Mouse (Mus musculus): ENCODE measurements around the gene Hsd17b3. TPM values are rescaled to one million over a fixed set of nuclear protein-coding genes. Genes with fewer than 3 reads are reported as not detected.
A peak's percentile ranks its signal among the peaks of the same experiment; 100 is the strongest.

The Hsd17b3 gene
- not detected for polyA plus RNA-seq (2017; shearing (Covaris generic))

DNA sequence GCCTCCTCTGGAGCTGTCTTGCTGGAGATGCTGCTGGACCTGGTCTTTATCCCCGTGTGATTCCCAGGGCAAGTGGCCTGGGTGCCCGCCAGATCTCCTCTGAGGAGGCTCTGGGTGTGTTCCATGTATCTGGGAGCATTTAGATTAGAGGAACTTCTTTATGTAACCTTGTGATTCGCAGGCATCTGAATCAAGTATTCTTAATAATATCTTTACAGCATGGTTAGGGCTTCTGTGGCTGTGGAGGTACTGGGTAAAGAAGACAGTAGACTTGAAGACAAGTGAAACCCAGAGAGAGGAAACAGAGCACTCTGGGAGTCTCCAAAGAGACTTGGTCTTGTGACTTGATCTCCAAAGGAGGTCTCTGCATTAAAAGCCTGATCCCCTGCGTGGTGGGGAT, at the start of gene Hsd17b3:
TSS of gene Hsd17b3 (minus strand) at position 101 of the 400 bp plus-strand sequence.
- no peak for ATAC-seq

DNA sequence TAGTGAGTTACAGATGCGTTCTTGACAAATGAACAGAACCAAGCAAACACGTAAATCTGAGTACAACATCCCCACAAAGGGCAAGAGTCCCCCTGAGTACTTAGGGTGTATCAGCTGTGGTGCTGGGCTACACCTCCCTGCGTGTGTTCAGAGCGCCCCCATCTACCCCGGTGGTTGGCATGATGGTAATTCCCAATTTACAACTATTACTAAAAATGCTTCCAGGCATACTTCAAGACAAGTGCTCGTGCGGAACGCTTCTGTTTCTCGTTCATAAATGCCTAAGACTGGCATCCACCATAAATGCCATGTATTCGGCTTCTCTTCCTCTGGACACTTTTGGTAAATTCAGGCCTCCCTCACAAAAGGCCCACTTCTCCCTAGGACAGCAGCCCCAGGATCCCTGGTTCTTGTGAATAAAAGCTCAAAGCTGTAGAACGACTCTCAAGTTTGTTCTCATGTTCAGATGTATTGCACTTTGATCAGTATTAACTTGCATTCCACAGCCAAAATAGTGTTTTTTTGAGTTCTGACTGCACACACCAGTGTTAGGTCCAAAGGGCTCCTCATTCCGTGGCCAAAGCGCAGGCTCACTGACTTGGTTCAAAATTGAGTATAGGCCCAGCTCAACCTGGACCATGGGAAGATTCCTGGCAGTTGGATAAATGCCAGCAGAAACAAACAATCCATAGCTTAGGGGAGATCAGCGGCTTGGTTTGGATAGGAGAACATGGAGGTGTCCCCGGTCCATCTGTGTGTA, 40.8 kb upstream of the Hsd17b3 start:
- ATAC-seq, result peak; percentile 49

DNA sequence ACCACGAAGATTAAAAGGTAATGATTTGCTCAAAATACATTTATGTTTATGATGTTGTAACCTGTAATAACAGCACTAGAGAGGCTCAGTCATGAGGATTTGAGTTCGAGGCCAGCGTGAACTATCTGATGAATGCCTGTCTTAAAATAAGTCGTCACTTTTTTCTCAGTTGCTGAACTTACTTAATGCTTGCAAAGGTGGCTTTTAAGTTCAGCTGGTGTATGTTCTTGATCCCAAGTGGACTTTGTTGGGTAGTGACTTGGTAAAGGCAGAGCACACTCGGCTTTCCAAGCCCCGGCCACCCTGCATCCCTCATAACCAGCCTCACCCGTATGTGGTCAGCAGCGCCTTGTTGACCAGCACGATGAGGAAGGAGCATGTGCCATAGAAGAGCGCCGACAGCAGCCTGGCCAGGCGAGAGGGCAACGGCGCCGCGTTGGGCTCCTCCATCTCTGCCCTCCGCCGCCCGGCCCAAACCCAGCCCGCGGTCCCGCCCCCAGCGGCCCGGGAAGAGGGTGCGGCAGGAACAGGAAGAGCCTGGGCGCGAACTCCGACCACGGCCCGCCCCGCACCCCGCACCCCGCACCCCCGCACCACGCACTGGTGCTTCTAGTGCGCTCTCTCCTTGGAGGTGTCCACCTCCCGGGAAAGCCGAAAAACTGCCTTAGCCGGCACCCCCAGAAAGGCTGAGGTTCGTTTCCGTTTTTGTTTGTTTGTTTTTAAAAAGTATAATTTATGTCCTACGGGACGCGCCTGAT, 40.0 kb upstream of the Hsd17b3 start, which contains the start of gene Slc35d2:
TSS of gene Slc35d2 (minus strand) at position 511 of the 758 bp plus-strand sequence.
- ATAC-seq, result peak; percentile 88

- no peak for ATAC-seq
Observed at GRCm38 (mm10) chr13:64126316-64126715, 37.3 kb upstream of the Hsd17b3 start.

DNA sequence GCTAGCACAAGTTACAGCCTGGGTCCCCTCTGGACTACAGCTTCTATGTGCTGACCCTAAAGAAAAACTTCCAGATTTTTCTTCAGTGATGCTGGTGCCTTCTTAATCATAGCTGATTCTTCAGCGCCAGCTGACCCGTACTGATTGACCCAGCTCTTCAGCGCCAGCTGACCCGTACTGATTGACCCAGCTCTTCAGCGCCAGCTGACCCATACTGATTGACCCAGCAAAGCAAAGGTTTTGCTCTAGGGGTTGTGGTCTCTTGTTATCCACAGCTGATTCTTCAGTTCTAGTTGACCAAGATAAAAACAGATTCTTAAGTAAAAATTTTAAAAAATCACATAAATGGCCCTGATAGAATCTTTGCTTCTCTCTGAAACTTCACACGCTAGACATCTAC, 35.9 kb upstream of the Hsd17b3 start:
- ATAC-seq, result no peak

DNA sequence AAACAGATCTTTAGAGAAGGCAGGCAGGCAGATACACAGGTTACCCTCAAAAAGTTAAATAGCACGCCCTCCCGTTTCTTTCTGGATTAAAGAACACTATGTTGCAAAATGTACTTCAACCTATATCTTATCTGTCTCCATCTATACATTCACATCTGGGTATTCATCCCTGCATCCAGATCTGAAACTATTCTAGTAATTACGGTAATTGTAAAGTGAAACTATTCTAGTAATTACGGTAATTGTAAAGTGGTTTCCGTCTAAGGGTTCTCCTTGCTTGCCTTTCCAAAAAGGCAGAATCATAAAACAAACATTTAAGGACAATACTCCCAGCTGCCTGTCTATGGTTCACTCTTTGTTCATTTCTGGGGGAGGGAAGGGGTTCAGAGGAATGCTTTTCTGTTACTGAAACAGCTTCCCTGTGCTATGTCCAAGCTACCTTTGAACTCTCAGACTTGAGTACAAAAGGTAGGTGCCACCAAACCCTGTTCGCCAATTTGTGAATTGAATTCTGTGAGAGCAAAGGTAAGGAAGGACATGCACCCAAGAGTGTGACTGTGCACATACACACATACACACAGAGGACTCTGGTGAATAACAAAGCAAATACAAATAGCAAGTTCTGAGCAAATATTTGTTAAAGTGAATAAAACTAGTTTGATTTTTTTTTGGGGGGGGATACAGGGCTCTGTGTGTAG, 34.6 kb upstream of the Hsd17b3 start:
- ATAC-seq, result no peak

DNA sequence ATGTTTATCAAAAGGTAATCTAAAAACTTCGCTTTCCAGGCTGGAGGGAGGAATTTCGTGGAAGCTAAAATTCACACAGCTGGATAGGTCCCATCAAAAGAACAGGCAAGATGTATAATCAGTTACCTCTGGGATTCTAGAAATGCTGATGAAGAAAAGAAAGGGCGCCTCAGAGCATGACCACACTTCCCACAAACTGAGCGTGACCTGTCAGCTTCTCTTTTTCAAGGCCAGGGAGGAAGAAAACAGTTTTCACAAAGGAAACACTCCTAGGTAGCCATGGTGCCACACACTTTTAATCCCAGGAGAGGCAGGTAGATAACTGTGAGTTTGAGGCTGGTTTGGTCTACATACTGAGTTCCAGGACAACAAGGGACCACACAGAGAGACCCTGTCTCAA, 31.7 kb upstream of the Hsd17b3 start:
- ATAC-seq, result no peak

DNA sequence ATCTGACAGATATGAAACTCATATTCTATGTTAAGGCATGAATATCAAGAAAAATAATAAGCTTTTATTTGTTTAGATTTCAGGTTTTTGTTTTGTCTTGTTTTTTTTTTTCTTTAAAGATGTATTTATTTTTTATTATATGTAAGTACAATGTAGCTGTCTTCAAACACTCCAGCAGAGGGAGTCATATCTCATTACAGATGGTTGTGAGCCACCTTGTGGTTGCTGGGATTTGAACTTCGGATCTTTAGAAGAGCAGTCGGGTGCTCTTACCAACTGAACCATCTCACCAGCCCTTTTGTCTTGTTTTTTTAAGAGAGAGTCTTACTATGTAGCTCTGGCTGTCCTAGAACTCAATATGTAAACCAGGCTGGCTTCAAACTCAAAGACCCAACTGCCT, 28.4 kb upstream of the Hsd17b3 start:
- no peak for ATAC-seq

DNA sequence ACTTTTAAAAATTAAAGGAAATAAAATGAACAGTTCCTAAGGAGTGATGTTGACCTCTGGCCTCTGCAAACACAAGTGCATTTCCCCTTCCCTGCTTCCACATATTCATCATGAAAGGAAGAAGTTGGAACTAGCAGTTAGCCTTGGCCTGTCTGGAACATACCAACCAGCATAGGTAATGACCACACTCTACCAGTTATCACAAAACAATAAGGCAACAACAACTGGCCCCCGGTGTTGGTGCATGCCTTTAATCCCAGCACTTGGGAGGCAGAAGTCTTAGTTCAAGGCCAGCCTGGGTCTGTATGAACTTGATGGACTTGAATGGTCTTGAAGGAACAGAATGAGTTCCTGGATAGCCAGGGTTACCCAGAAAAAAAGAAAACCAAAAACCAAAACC, 21.4 kb upstream of the Hsd17b3 start:
- no peak for ATAC-seq

GRCm38 (mm10) chr13:64108381-64108850, 19.4 kb upstream of the Hsd17b3 start:
- ATAC-seq, result no peak

GRCm38 (mm10) chr13:64107535-64107934, 18.5 kb upstream of the Hsd17b3 start:
- no peak for ATAC-seq

- no peak for ATAC-seq
Observed at GRCm38 (mm10) chr13:64107105-64107504, 18.1 kb upstream of the Hsd17b3 start.

DNA sequence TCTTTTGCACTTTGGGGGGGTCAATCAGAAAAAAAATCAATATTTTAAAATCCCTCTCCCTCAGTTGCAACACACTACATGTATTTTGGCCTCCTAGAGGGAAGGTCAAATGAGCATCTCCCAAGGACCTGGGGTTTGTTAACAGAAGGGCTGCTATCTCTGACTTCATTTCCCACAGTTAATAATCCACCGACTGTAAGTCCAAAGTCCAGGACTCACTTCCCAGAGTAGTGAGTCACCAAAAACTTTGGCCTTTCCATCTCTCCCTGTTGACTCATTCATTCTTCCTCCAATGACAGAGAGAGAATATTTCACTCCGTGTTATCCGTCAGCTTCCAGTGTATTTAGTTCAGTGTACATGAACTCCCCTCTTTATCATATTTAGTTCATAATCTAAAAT, 16.7 kb upstream of the Hsd17b3 start:
- ATAC-seq, result no peak

- ATAC-seq, result peak; percentile 73
Observed at GRCm38 (mm10) chr13:64100186-64100585, 11.2 kb upstream of the Hsd17b3 start.

DNA sequence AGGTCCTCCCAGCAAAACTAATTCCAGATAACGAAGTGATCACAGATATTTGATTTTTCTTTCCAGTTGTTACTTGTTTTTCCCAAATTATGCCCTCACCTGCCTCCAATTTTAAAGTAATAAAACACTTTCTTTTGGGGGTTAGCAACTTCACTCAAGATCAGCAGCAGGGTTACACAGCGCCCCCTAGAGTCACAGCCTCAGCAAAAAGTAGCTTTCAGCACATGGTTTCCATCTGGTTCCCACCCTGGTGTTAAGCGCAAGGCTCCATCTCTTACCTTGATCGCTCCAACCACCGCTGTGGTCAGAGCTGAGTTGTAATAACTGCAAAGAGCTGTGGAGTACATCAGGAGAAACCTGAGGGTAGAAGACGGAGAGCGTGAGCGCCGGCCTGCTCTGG, 10.0 kb upstream of the Hsd17b3 start:
- ATAC-seq, result no peak

DNA sequence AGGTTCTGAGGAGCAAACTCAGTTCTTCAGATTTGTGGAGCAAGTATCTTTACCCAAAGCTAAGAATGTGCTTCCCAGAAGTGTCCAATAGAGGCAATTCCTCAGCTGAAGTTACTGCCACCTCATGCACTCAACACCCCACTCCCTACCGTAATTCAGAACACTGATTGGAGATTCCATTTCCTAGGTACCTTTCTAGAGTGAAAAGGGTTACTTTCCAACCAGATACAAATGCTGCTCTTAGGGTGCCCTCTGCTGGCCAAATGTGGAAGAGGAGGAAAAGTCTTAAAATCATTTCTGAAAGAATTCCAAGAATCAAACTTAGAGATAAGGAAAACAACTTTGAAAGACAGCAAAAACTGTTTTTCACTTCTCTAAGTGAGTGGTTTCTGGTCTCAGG, 4.3 kb upstream of the Hsd17b3 start:
- no peak for ATAC-seq

DNA sequence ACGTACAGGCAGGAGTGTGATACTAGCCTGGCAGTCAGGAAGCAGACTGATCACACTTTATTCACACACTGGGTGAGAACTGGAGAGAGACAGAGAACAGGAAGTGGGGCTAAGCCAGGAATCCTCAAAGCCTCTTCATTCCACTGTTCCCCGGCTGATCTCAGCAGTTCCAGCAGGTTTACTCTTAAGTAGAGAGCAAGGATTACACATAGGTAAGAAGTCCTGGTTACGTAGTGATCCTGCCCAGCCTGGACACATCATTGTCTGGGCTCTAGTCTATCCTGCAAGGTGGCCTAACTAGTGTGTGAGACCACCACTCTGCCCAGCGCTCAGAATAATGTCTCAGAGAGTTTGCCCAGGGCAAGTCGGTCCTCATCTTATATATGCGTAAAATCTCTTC, 3.7 kb upstream of the Hsd17b3 start:
- ATAC-seq, result no peak

DNA sequence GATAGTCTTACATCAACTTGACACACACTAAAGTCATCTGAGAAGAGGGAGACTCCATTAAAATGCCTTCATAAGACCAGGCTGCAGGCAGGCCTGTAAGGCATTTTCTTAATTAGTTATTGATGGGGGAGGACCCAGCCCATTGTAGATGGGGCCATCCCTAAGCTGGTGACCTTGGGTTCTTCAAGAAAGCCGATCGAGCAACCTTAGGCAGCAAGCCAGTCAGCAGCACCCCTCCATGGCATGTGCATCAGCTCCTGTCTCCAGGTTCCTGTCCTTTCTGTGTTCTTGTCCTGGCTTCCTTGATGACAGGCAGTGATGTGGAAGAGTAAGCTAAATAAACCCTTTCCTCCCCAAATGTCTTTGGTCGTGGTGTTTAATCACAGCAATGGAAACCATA, 3.1 kb upstream of the Hsd17b3 start:
- no peak for ATAC-seq

GRCm38 (mm10) chr13:64091006-64091405, 2.0 kb upstream of the Hsd17b3 start:
- no peak for ATAC-seq

DNA sequence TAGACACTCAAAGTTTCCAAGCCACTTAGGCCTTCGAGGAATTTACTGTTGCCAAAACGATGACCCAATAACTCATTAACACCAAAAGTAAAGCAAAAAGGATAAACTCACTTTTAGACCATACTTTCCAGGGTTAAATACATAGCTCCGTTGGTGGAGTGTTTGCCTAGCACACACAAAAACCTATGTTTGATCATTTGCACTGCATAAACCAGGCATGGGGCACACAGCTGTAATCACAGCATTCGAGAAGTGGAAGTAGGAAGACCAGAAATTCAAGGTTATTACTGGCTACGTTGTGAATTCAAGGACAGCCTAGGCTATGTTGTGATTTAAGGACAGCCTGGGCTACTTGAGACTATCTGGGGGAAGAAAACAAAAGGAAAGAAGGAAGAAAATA, 1.2 kb upstream of the Hsd17b3 start:
- no peak for ATAC-seq

- no peak for ATAC-seq
Observed at GRCm38 (mm10) chr13:64088057-64088456, 973 bp downstream of the Hsd17b3 start.

- ATAC-seq, result no peak
Observed at GRCm38 (mm10) chr13:64086036-64086435, 3.0 kb downstream of the Hsd17b3 start.

GRCm38 (mm10) chr13:64083331-64083730, 5.7 kb downstream of the Hsd17b3 start:
- ATAC-seq, result no peak

Measured in activated CD4-positive, CD25-positive, alpha-beta regulatory T cell, adult 4 months (primary cell).